27 mouse cellular contexts compared by ENCODE assay signal in genomic region chr3:50262066-50262465, GRCm38 (mm10).
DNase-seq lines count a peak whose midpoint lies in the region; ATAC-seq and TF ChIP-seq lines count a peak whose summit lies in the region.
"Had no signal": no experiment of that assay in that cellular context is flagged by ENCODE, and none has a peak within 500 bp of the region (broad histone marks: within the 10 kb centered on the region; RNA-seq: fewer than 3 reads in every experiment).

No protein-coding gene starts in this region.

- WGBS in intestine, embryonic 14.5 days = 62% methylated on average over 2 of the region's 2 CpGs
- WGBS in intestine, postnatal 0 days = 39% methylated on average over 2 of the region's 2 CpGs
- 49% methylated on average over 2 of the region's 2 CpGs for WGBS in stomach, embryonic 16.5 days

- no peak overlapping the region for H3K4me2 ChIP-seq in intestine, embryonic 14.5 days (ENCODE audit: low read length)
- H3K4me2 ChIP-seq in intestine, postnatal 0 days (replicated peaks; ENCODE audit: low read depth) = no peak overlapping the region
- H3K4me2 ChIP-seq in stomach, embryonic 16.5 days (ENCODE audit: low read depth, low read length) = no peak overlapping the region
- H3K4me2 ChIP-seq: embryonic facial prominence, embryonic 12.5 days; embryonic facial prominence, embryonic 15.5 days; forebrain, embryonic 12.5 days; forebrain, embryonic 15.5 days; heart, embryonic 13.5 days; hindbrain, embryonic 14.5 days had no signal

- peak; percentile 80 for ATAC-seq in intestine, embryonic 14.5 days (replicated peaks; ENCODE audit: low FRiP score, low TSS enrichment, low read depth)
- ATAC-seq in intestine, postnatal 0 days = peak; percentile 79
- peak; percentile 86 for ATAC-seq in stomach, embryonic 16.5 days (ENCODE audit: insufficient read depth, low FRiP score)
- ATAC-seq: forebrain, embryonic 15.5 days; hindbrain, postnatal 0 days had no signal

- H3K27me3 ChIP-seq in intestine, embryonic 14.5 days (replicated peaks; ENCODE audit: control insufficient read depth, insufficient read depth, low read length) = no peaks in the 10 kb centered on the region
- no peaks in the 10 kb centered on the region for H3K27me3 ChIP-seq in intestine, postnatal 0 days (replicated peaks; ENCODE audit: control insufficient read depth, insufficient read depth, low read length)
- H3K27me3 ChIP-seq in stomach, embryonic 16.5 days (ENCODE audit: control insufficient read depth, insufficient read depth, low read length) = no peaks in the 10 kb centered on the region
- H3K27me3 ChIP-seq: CH12.LX; embryonic facial prominence, embryonic 12.5 days; embryonic facial prominence, embryonic 15.5 days; forebrain, embryonic 12.5 days; forebrain, embryonic 15.5 days; heart, embryonic 13.5 days had no signal

- H3K9ac ChIP-seq in intestine, embryonic 14.5 days (ENCODE audit: low read length) = no peak overlapping the region
- no peak overlapping the region for H3K9ac ChIP-seq in intestine, postnatal 0 days (ENCODE audit: low read depth, low read length)
- no peak overlapping the region for H3K9ac ChIP-seq in stomach, embryonic 16.5 days (ENCODE audit: low read length)
- H3K9ac ChIP-seq: embryonic facial prominence, embryonic 12.5 days; embryonic facial prominence, embryonic 15.5 days; forebrain, embryonic 12.5 days; forebrain, embryonic 15.5 days; heart, embryonic 13.5 days; hindbrain, embryonic 14.5 days had no signal

- H3K9me3 ChIP-seq in intestine, embryonic 14.5 days (ENCODE audit: control insufficient read depth, low read length) = no peaks in the 10 kb centered on the region
- H3K9me3 ChIP-seq in intestine, postnatal 0 days (ENCODE audit: control insufficient read depth) = no peaks in the 10 kb centered on the region
- no peaks in the 10 kb centered on the region for H3K9me3 ChIP-seq in stomach, embryonic 16.5 days (replicated peaks; ENCODE audit: control insufficient read depth, low read length)
- H3K9me3 ChIP-seq: embryonic facial prominence, embryonic 12.5 days; embryonic facial prominence, embryonic 15.5 days; forebrain, embryonic 12.5 days; forebrain, embryonic 15.5 days; G1E; heart, embryonic 10.5 days; heart, embryonic 13.5 days had no signal

- H3K36me3 ChIP-seq in intestine, embryonic 14.5 days (ENCODE audit: control insufficient read depth, insufficient read depth, low read length) = no peaks in the 10 kb centered on the region
- H3K36me3 ChIP-seq in intestine, postnatal 0 days (ENCODE audit: control insufficient read depth, insufficient read depth) = no peaks in the 10 kb centered on the region
- H3K36me3 ChIP-seq in stomach, embryonic 16.5 days (ENCODE audit: control insufficient read depth, insufficient read depth, low read length) = no peaks in the 10 kb centered on the region
- H3K36me3 ChIP-seq: embryonic facial prominence, embryonic 12.5 days; embryonic facial prominence, embryonic 15.5 days; forebrain, embryonic 12.5 days; forebrain, embryonic 15.5 days; G1E; heart, embryonic 10.5 days; heart, embryonic 13.5 days had no signal

- no peak for TF ChIP-seq CTCF in intestine, postnatal 0 days (IDR thresholded peaks at IDR 0.05; ENCODE audit: low read depth)

- intact Hi-C loops in left cerebral cortex, postnatal 14 days (cut with DNase I) = no loop called here

- no peak overlapping the region for H3K27ac ChIP-seq in intestine, embryonic 14.5 days (ENCODE audit: low read depth)
- H3K27ac ChIP-seq in intestine, postnatal 0 days (ENCODE audit: low read depth, low read length) = no peak overlapping the region
- no peak overlapping the region for H3K27ac ChIP-seq in stomach, embryonic 16.5 days (ENCODE audit: low read length)
- H3K27ac ChIP-seq: embryonic facial prominence, embryonic 12.5 days; embryonic facial prominence, embryonic 15.5 days; forebrain, embryonic 12.5 days; forebrain, embryonic 15.5 days; heart, adult 2 months; heart, embryonic 10.5 days; heart, embryonic 13.5 days; hindbrain, embryonic 14.5 days; hindbrain, postnatal 0 days had no signal

- peak; percentile 82 for DNase-seq in fat pad, adult 2 months (ENCODE audit: extremely low read depth, low read depth, low spot score)
- no peak for DNase-seq in intestine, embryonic 14.5 days (ENCODE audit: low spot score)
- DNase-seq in urinary bladder, postnatal 10 days (ENCODE audit: low spot score) = no peak
- no peak for DNase-seq in left cerebral cortex, postnatal 14 days (ENCODE audit: low spot score in 2 of 2)
- DNase-seq in embryo, embryonic 10 days (ENCODE audit: low spot score) = no peak
- DNase-seq: adrenal gland, adult 8-10 months; adrenal gland, postnatal 25 days; B cell, adult 2 months; cerebellum, adult 18-20 months; cerebellum, adult 9-10 months; cerebellum, postnatal 14 days; gastrocnemius, postnatal 25 days; heart, adult 2 months; heart, postnatal 14 days; heart, postnatal 4 days had no signal

- no peak overlapping the region for H3K4me3 ChIP-seq in intestine, embryonic 14.5 days (ENCODE audit: low read depth, low read length)
- no peak overlapping the region for H3K4me3 ChIP-seq in intestine, postnatal 0 days (ENCODE audit: low read depth, low read length)
- H3K4me3 ChIP-seq in stomach, embryonic 16.5 days (replicated peaks; ENCODE audit: low read length) = no peak overlapping the region
- H3K4me3 ChIP-seq: embryonic facial prominence, embryonic 12.5 days; embryonic facial prominence, embryonic 15.5 days; forebrain, embryonic 12.5 days; forebrain, embryonic 15.5 days; heart, adult 2 months; heart, embryonic 10.5 days; heart, embryonic 13.5 days had no signal

- 0 out of 2 replicates have a peak, but pooled peaks cover 3% of the 10 kb centered on the region for H3K4me1 ChIP-seq in intestine, embryonic 14.5 days (replicated peaks; ENCODE audit: control insufficient read depth, insufficient read depth, low read length)
- no peaks in the 10 kb centered on the region for H3K4me1 ChIP-seq in intestine, postnatal 0 days (replicated peaks; ENCODE audit: control insufficient read depth, insufficient read depth, low read length)
- H3K4me1 ChIP-seq in stomach, embryonic 16.5 days (ENCODE audit: control insufficient read depth, insufficient read depth, low read length) = no peaks in the 10 kb centered on the region; the same call in 1 of the 2 replicates
- H3K4me1 ChIP-seq: embryonic facial prominence, embryonic 12.5 days; embryonic facial prominence, embryonic 15.5 days; heart, embryonic 10.5 days; heart, embryonic 13.5 days had no signal
